Mouse (Mus musculus) megakaryocyte-erythroid progenitor cell, adult 5-6 weeks (primary cell): Measurements from ENCODE around the gene Ppm1g. TPM values are rescaled to one million over a fixed set of nuclear protein-coding genes. Genes with fewer than 3 reads are reported as not detected.

Experiments
- ATAC-seq: replicated peaks from 2 replicates; pipeline ENCODE4 v1.8.0; 2016; ENCODE audit warnings: mild to moderate bottlenecking, inconsistent platforms; ENCODE audit not compliant: severe bottlenecking, poor library complexity, low FRiP score, low TSS enrichment
- total RNA-seq, 2 experiments: library from RNA; stranded (forward) in 1 of 2; stranded (reverse) in 1 of 2; fragments of 200-1000, 215-1000 nt in 1 of 2; fragments of >200 nt in 1 of 2; fragmentation: Nextera tagmentation in 1 of 2; gene quantifications; 2 replicates each; pipeline ENCODE4 v1.2.3; 2014 to 2017

Gene Ppm1g
- total RNA-seq, 2 experiments from 2014 or later, result 295 to 355 TPM

- ATAC-seq, result no peak
Observed at GRCm38 (mm10) chr5:31194486-31195485, 25.7 kb downstream of the Ppm1g start.

- 0 out of 2 replicates have a peak, but pooled peaks have one; percentile 0 for ATAC-seq
Observed at GRCm38 (mm10) chr5:31193631-31194281, 26.7 kb downstream of the Ppm1g start.

GRCm38 (mm10) chr5:31192939-31193630 lies 27.4 kb downstream of the Ppm1g start, which contains the start of the genes Snx17 and Eif2b4:
Gene Snx17 (plus strand): TSS chr5:31193227.
Gene Eif2b4 (minus strand): TSS chr5:31193430.
- ATAC-seq, result peak; percentile 93

GRCm38 (mm10) chr5:31192045-31192938 lies 28.2 kb downstream of the Ppm1g start:
- ATAC-seq, result peak; percentile 27

GRCm38 (mm10) chr5:31190201-31190600 lies 30.3 kb downstream of the Ppm1g start:
- no peak for ATAC-seq

- no peak for ATAC-seq
Observed at GRCm38 (mm10) chr5:31188223-31188840, 32.2 kb downstream of the Ppm1g start.

- peak; percentile 59 for ATAC-seq
Observed at GRCm38 (mm10) chr5:31183678-31184077, 36.8 kb downstream of the Ppm1g start.

GRCm38 (mm10) chr5:31181183-31181770 lies 39.2 kb downstream of the Ppm1g start:
- ATAC-seq, result no peak

- ATAC-seq, result peak; percentile 89
Observed at GRCm38 (mm10) chr5:31179766-31180630, 40.5 kb downstream of the Ppm1g start, which contains the start of the genes Gm29609 and Gtf3c2. Gene Gm29609 (minus strand): TSS chr5:31179911. Gene Gtf3c2 (minus strand): TSS chr5:31180144.

GRCm38 (mm10) chr5:31179301-31179765 lies 41.2 kb downstream of the Ppm1g start:
- ATAC-seq, result peak; percentile 55

GRCm38 (mm10) chr5:31168630-31169029 lies 51.9 kb downstream of the Ppm1g start:
- no peak for ATAC-seq

GRCm38 (mm10) chr5:31164878-31165277 lies 55.6 kb downstream of the Ppm1g start:
- ATAC-seq, result peak; percentile 79; the same call in 1 of the 2 replicates

GRCm38 (mm10) chr5:31162462-31162861 lies 58.0 kb downstream of the Ppm1g start:
- no peak for ATAC-seq

- ATAC-seq, result peak; percentile 93
Observed at GRCm38 (mm10) chr5:31154152-31154553, 66.3 kb downstream of the Ppm1g start, which contains the start of gene Mpv17. Gene Mpv17 (minus strand): TSS chr5:31154251.

GRCm38 (mm10) chr5:31153516-31154151 lies 66.9 kb downstream of the Ppm1g start:
- peak; percentile 5; the same call in 1 of the 2 replicates for ATAC-seq
